Mouse (Mus musculus): ENCODE results near the gene Krt36.

Krt36 gene

GRCm38 (mm10) chr11:100113742-100114029, 8.3 kb upstream of the Krt36 start:
- H3K36me3 ChIP-seq (ENCODE audit: control insufficient read depth, insufficient read depth, low read length, poor library complexity, severe bottlenecking) = no peaks in the 10 kb centered on the region

GRCm38 (mm10) chr11:100112935-100113741, 7.7 kb upstream of the Krt36 start:
- H3K36me3 ChIP-seq (ENCODE audit: control insufficient read depth, insufficient read depth, low read length, poor library complexity, severe bottlenecking) = no peaks in the 10 kb centered on the region
- DNase-seq (ENCODE audit: low read depth, low spot score) = no peak
- H3K27me3 ChIP-seq (ENCODE audit: control insufficient read depth, insufficient read depth, low read length, poor library complexity, severe bottlenecking) = no peaks in the 10 kb centered on the region; the same call in 1 of the 2 replicates

More at GRCm38 (mm10) chr11:100113742-100114029, 8.3 kb upstream of the Krt36 start:
- DNase-seq (ENCODE audit: low read depth, low spot score) = no peak
- H3K27me3 ChIP-seq (ENCODE audit: control insufficient read depth, insufficient read depth, low read length, poor library complexity, severe bottlenecking) = no peaks in the 10 kb centered on the region; the same call in 1 of the 2 replicates

GRCm38 (mm10) chr11:100102693-100103429, 2.6 kb downstream of the Krt36 start:
- H3K36me3 ChIP-seq (ENCODE audit: control insufficient read depth, insufficient read depth, low read length, poor library complexity, severe bottlenecking) = no peaks in the 10 kb centered on the region
- no peaks in the 10 kb centered on the region for H3K27me3 ChIP-seq (ENCODE audit: control insufficient read depth, insufficient read depth, low read length, poor library complexity, severe bottlenecking)
- no peak for DNase-seq (ENCODE audit: low read depth, low spot score)

- DNase-seq (ENCODE audit: low read depth, low spot score) = no peak
- no peaks in the 10 kb centered on the region for H3K27me3 ChIP-seq (ENCODE audit: control insufficient read depth, insufficient read depth, low read length, poor library complexity, severe bottlenecking)
- H3K36me3 ChIP-seq (ENCODE audit: control insufficient read depth, insufficient read depth, low read length, poor library complexity, severe bottlenecking) = no peaks in the 10 kb centered on the region
These were observed 5.0 kb downstream of the Krt36 start for GRCm38 (mm10) chr11:100100391-100100790.

- Histone ChIP-seq H3K36me3 (ENCODE audit: control insufficient read depth, insufficient read depth, low read length, poor library complexity, severe bottlenecking) (no peaks in the 10 kb centered on the region), H3K27me3 (ENCODE audit: control insufficient read depth, insufficient read depth, low read length, poor library complexity, severe bottlenecking) (no peaks in the 10 kb centered on the region)
- no peak for DNase-seq (ENCODE audit: low read depth, low spot score)
These were observed 7.6 kb downstream of the Krt36 start for GRCm38 (mm10) chr11:100097819-100098218.

GRCm38 (mm10) chr11:100096141-100096540, 9.3 kb downstream of the Krt36 start, which contains the start of gene Krt35:
TSS of gene Krt35 (minus strand) at chr11:100096241.
- H3K27me3 ChIP-seq (ENCODE audit: control insufficient read depth, insufficient read depth, low read length, poor library complexity, severe bottlenecking) = no peaks in the 10 kb centered on the region
- no peak for DNase-seq (ENCODE audit: low read depth, low spot score)
- no peaks in the 10 kb centered on the region for H3K36me3 ChIP-seq (ENCODE audit: control insufficient read depth, insufficient read depth, low read length, poor library complexity, severe bottlenecking)

GRCm38 (mm10) chr11:100088378-100089025, 16.9 kb downstream of the Krt36 start:
- DNase-seq (ENCODE audit: low read depth, low spot score) = no peak
- Histone ChIP-seq H3K36me3 (ENCODE audit: control insufficient read depth, insufficient read depth, low read length, poor library complexity, severe bottlenecking) (no peaks in the 10 kb centered on the region), H3K27me3 (ENCODE audit: control insufficient read depth, insufficient read depth, low read length, poor library complexity, severe bottlenecking) (no peaks in the 10 kb centered on the region)

- no peak for DNase-seq (ENCODE audit: low read depth, low spot score)
- no peaks in the 10 kb centered on the region for H3K27me3 ChIP-seq (ENCODE audit: control insufficient read depth, insufficient read depth, low read length, poor library complexity, severe bottlenecking)
- H3K36me3 ChIP-seq (ENCODE audit: control insufficient read depth, insufficient read depth, low read length, poor library complexity, severe bottlenecking) = no peaks in the 10 kb centered on the region
These were observed 17.6 kb downstream of the Krt36 start, which contains the start of gene Krt32 for GRCm38 (mm10) chr11:100087861-100088260. TSS of gene Krt32 (minus strand) at chr11:100088226.

GRCm38 (mm10) chr11:100073873-100074272, 31.6 kb downstream of the Krt36 start:
- no peaks in the 10 kb centered on the region for H3K27me3 ChIP-seq (ENCODE audit: control insufficient read depth, insufficient read depth, low read length, poor library complexity, severe bottlenecking)
- H3K36me3 ChIP-seq (ENCODE audit: control insufficient read depth, insufficient read depth, low read length, poor library complexity, severe bottlenecking) = no peaks in the 10 kb centered on the region
- no peak for DNase-seq (ENCODE audit: low read depth, low spot score)

- DNase-seq (ENCODE audit: low read depth, low spot score) = no peak
- no peaks in the 10 kb centered on the region for H3K27me3 ChIP-seq (ENCODE audit: control insufficient read depth, insufficient read depth, low read length, poor library complexity, severe bottlenecking)
- no peaks in the 10 kb centered on the region for H3K36me3 ChIP-seq (ENCODE audit: control insufficient read depth, insufficient read depth, low read length, poor library complexity, severe bottlenecking)
These were observed 38.0 kb downstream of the Krt36 start for GRCm38 (mm10) chr11:100067293-100068036.

- H3K36me3 ChIP-seq (ENCODE audit: control insufficient read depth, insufficient read depth, low read length, poor library complexity, severe bottlenecking) = no peaks in the 10 kb centered on the region
- DNase-seq (ENCODE audit: low read depth, low spot score) = no peak
- no peaks in the 10 kb centered on the region for H3K27me3 ChIP-seq (ENCODE audit: control insufficient read depth, insufficient read depth, low read length, poor library complexity, severe bottlenecking)
These were observed 39.0 kb downstream of the Krt36 start for GRCm38 (mm10) chr11:100066236-100067010.

- no peak for DNase-seq (ENCODE audit: low read depth, low spot score)
- H3K36me3 ChIP-seq (ENCODE audit: control insufficient read depth, insufficient read depth, low read length, poor library complexity, severe bottlenecking) = no peaks in the 10 kb centered on the region
- no peaks in the 10 kb centered on the region for H3K27me3 ChIP-seq (ENCODE audit: control insufficient read depth, insufficient read depth, low read length, poor library complexity, severe bottlenecking)
These were observed 46.6 kb downstream of the Krt36 start for GRCm38 (mm10) chr11:100058875-100059274.

GRCm38 (mm10) chr11:100055686-100056655, 49.5 kb downstream of the Krt36 start:
- Histone ChIP-seq H3K27me3 (ENCODE audit: control insufficient read depth, insufficient read depth, low read length, poor library complexity, severe bottlenecking) (no peaks in the 10 kb centered on the region), H3K36me3 (ENCODE audit: control insufficient read depth, insufficient read depth, low read length, poor library complexity, severe bottlenecking) (no peaks in the 10 kb centered on the region)
- no peak for DNase-seq (ENCODE audit: low read depth, low spot score)
